Mouse (Mus musculus) adrenal gland, postnatal 10 days (tissue): ENCODE measurements around the gene Camk1. TPM values are rescaled to one million over a fixed set of nuclear protein-coding genes. Genes with fewer than 3 reads are reported as not detected.
A peak's percentile ranks its signal among the peaks of the same experiment; 100 is the strongest.
"Not testable (repeated sequence)": the region's sequence is repeated elsewhere in the genome, so short reads cannot be mapped to it uniquely, and the experiment has no call there.

ENCODE experiments used
- DNase-seq: peaks from one replicate; pipeline ENCODE4 v3.0.0; 2021; ENCODE audit warnings: mixed read lengths
- total RNA-seq, 2 experiments: library from RNA; stranded (reverse); gene quantifications; 2 replicates each; pipeline ENCODE4 v1.2.3; 2021

Gene Camk1
- total RNA-seq, 2 experiments from 2014 or later: 47.1 to 50.3 TPM

GRCm38 (mm10) chr6:113361476-113361875 lies 17.7 kb upstream of the Camk1 start:
- DNase-seq: no peak

GRCm38 (mm10) chr6:113353696-113354095 lies 9.9 kb upstream of the Camk1 start:
- DNase-seq: no peak

- no peak for DNase-seq
Observed at GRCm38 (mm10) chr6:113352820-113353219, 9.0 kb upstream of the Camk1 start.

- DNase-seq: no peak
Observed at GRCm38 (mm10) chr6:113351653-113352052, 7.9 kb upstream of the Camk1 start.

- no peak for DNase-seq
Observed at GRCm38 (mm10) chr6:113351161-113351560, 7.4 kb upstream of the Camk1 start.

GRCm38 (mm10) chr6:113350538-113350937 lies 6.8 kb upstream of the Camk1 start:
- no peak for DNase-seq

- DNase-seq: no peak
Observed at GRCm38 (mm10) chr6:113346897-113347296, 3.1 kb upstream of the Camk1 start.

- DNase-seq: peak; percentile 86
Observed at GRCm38 (mm10) chr6:113344321-113344720, 537 bp upstream of the Camk1 start.

- no peak for DNase-seq
Observed at GRCm38 (mm10) chr6:113342297-113342696, 1.5 kb downstream of the Camk1 start.

- no peak for DNase-seq
Observed at GRCm38 (mm10) chr6:113341574-113341973, 2.2 kb downstream of the Camk1 start.

GRCm38 (mm10) chr6:113336852-113337620 lies 6.7 kb downstream of the Camk1 start:
- DNase-seq: peak; percentile 67

GRCm38 (mm10) chr6:113334216-113334615 lies 9.6 kb downstream of the Camk1 start:
- DNase-seq: no peak

- DNase-seq: peak; percentile 57
Observed at GRCm38 (mm10) chr6:113333137-113333950, 10.4 kb downstream of the Camk1 start.

GRCm38 (mm10) chr6:113332734-113333133 lies 11.1 kb downstream of the Camk1 start:
- DNase-seq: not testable (repeated sequence)

GRCm38 (mm10) chr6:113331721-113332120 lies 12.1 kb downstream of the Camk1 start:
- DNase-seq: no peak

GRCm38 (mm10) chr6:113330547-113330946 lies 13.2 kb downstream of the Camk1 start:
- DNase-seq: no peak

GRCm38 (mm10) chr6:113329396-113329795 lies 14.4 kb downstream of the Camk1 start:
- no peak for DNase-seq

GRCm38 (mm10) chr6:113326533-113327315 lies 17.1 kb downstream of the Camk1 start, which contains the start of gene Ogg1:
Ogg1 (plus strand) TSS chr6:113326972.
- DNase-seq: peak; percentile 98

- no peak for DNase-seq
Observed at GRCm38 (mm10) chr6:113315972-113316371, 27.8 kb downstream of the Camk1 start.

- peak; percentile 60 for DNase-seq
Observed at GRCm38 (mm10) chr6:113308141-113308540, 35.6 kb downstream of the Camk1 start.

- DNase-seq: peak; percentile 86
Observed at GRCm38 (mm10) chr6:113307481-113308121, 36.2 kb downstream of the Camk1 start.

- no peak for DNase-seq
Observed at GRCm38 (mm10) chr6:113306986-113307349, 36.8 kb downstream of the Camk1 start, which contains the start of gene Brpf1. Brpf1 (plus strand) TSS chr6:113307137.
